In genomic region chr7:125622741-125623685, GRCm38 (mm10) we compare ENCODE assay signal across 27 mouse cellular contexts. TPM values are rescaled to one million over a fixed set of nuclear protein-coding genes. Genes with fewer than 3 reads are reported as not detected.
DNase-seq lines count a peak whose midpoint lies in the region; ATAC-seq and TF ChIP-seq lines count a peak whose summit lies in the region.
"Had no signal": no experiment of that assay in that cellular context is flagged by ENCODE, and none has a peak within 500 bp of the region (broad histone marks: within the 10 kb centered on the region; RNA-seq: fewer than 3 reads in every experiment).

No protein-coding gene starts in this region.

- H3K27me3 ChIP-seq in lung, embryonic 15.5 days, result no peaks in the 10 kb centered on the region
- H3K27me3 ChIP-seq in lung, embryonic 16.5 days (ENCODE audit: control insufficient read depth, insufficient read depth, low read depth, low read length), result no peaks in the 10 kb centered on the region
- H3K27me3 ChIP-seq: embryonic facial prominence, embryonic 12.5 days; forebrain, embryonic 13.5 days; heart, embryonic 13.5 days; hindbrain, embryonic 12.5 days; limb, embryonic 13.5 days; liver, embryonic 15.5 days; neural tube, embryonic 13.5 days had no signal

- no peaks in the 10 kb centered on the region for H3K36me3 ChIP-seq in lung, embryonic 15.5 days
- no peaks in the 10 kb centered on the region for H3K36me3 ChIP-seq in lung, embryonic 16.5 days (ENCODE audit: control insufficient read depth, insufficient read depth, low read length)
- peaks cover 36% of the 10 kb centered on the region for H3K36me3 ChIP-seq in macrophage (ENCODE audit: inconsistent target)
- H3K36me3 ChIP-seq: embryonic facial prominence, embryonic 12.5 days; heart, embryonic 13.5 days; hindbrain, embryonic 12.5 days; limb, embryonic 13.5 days; liver, embryonic 15.5 days; neural tube, embryonic 13.5 days had no signal

- H3K4me3 ChIP-seq in lung, embryonic 15.5 days, result no peak overlapping the region
- H3K4me3 ChIP-seq in lung, adult 2 months (replicated peaks; ENCODE audit: extremely low read depth, low read depth, low read length), result no peak overlapping the region
- H3K4me3 ChIP-seq in lung, embryonic 16.5 days (ENCODE audit: low read length), result no peak overlapping the region
- no peak overlapping the region for H3K4me3 ChIP-seq in macrophage (ENCODE audit: inconsistent target)
- H3K4me3 ChIP-seq: embryonic facial prominence, embryonic 12.5 days; erythroblast, embryonic 14.5 days; forebrain, embryonic 13.5 days; gastrocnemius, adult 2 months; heart, adult 2 months; heart, embryonic 13.5 days; hindbrain, embryonic 12.5 days; limb, embryonic 13.5 days; liver, embryonic 15.5 days; myocyte; neural tube, embryonic 13.5 days had no signal

- H3K4me1 ChIP-seq in lung, embryonic 15.5 days, result peaks cover 11% of the 10 kb centered on the region
- no peaks in the 10 kb centered on the region; the same call in 1 of the 2 replicates for H3K4me1 ChIP-seq in lung, adult 2 months (ENCODE audit: control insufficient read depth, insufficient read depth, low read length)
- peaks cover 6% of the 10 kb centered on the region for H3K4me1 ChIP-seq in lung, embryonic 16.5 days (replicated peaks; ENCODE audit: control insufficient read depth, insufficient read depth, low read length)
- H3K4me1 ChIP-seq: embryonic facial prominence, embryonic 12.5 days; forebrain, embryonic 13.5 days; hindbrain, embryonic 12.5 days; limb, embryonic 13.5 days; liver, embryonic 15.5 days; neural tube, embryonic 13.5 days had no signal

- TF ChIP-seq POLR2A in lung, adult 2 months (IDR thresholded peaks at IDR 0.05; ENCODE audit: borderline replicate concordance, extremely low read depth, low read depth, low read length), result no peak

- intact Hi-C loops in gastrocnemius, postnatal 36 days (cut with DNase I), result no loop called here

- H3K79me2 ChIP-seq in macrophage (ENCODE audit: inconsistent target), result peaks cover 57% of the 10 kb centered on the region; the same call in 1 of the 2 replicates

- WGBS in lung, embryonic 15.5 days, result 55% methylated on average over 7 of the region's 7 CpGs
- 51% methylated on average over 7 of the region's 7 CpGs for WGBS in lung, adult 2 months
- WGBS in lung, embryonic 16.5 days, result 50% methylated on average over 7 of the region's 7 CpGs
- 43% methylated on average over 7 of the region's 7 CpGs for WGBS in macrophage (ENCODE audit: missing documents)

- H3K9me3 ChIP-seq in lung, embryonic 15.5 days, result no peaks in the 10 kb centered on the region
- H3K9me3 ChIP-seq in lung, embryonic 16.5 days (ENCODE audit: control insufficient read depth, low read length), result no peaks in the 10 kb centered on the region
- H3K9me3 ChIP-seq: embryonic facial prominence, embryonic 12.5 days; forebrain, embryonic 13.5 days; heart, embryonic 13.5 days; hindbrain, embryonic 12.5 days; limb, embryonic 13.5 days; liver, embryonic 15.5 days; neural tube, embryonic 13.5 days had no signal

- DNase-seq in lung, adult 2 months, result no peak
- DNase-seq in adipocyte (ENCODE audit: low spot score), result peak; percentile 15
- no peak for DNase-seq in gastrocnemius, postnatal 36 days
- no peak for DNase-seq in right cerebral cortex, postnatal 25 days
- DNase-seq: adrenal gland, postnatal 36 days; cerebellum, adult 18-20 months; cerebellum, postnatal 14 days; gastrocnemius, adult 2 months; heart, adult 2 months; kidney, postnatal 4 days; layer of hippocampus, adult 9-11 months; retina, postnatal 1 day; thymus, postnatal 4 days had no signal

- no peak for TF ChIP-seq CTCF in lung, adult 2 months (IDR thresholded peaks at IDR 0.05; ENCODE audit: insufficient read depth, low read length)

- no peak; the same call in 1 of the 2 replicates for ATAC-seq in lung, embryonic 15.5 days (ENCODE audit: borderline replicate concordance, extremely low read depth, low FRiP score, low TSS enrichment)
- peak; percentile 53 for ATAC-seq in lung, embryonic 16.5 days (ENCODE audit: low read depth)
- ATAC-seq: forebrain, embryonic 13.5 days; intestine, postnatal 0 days; midbrain, embryonic 16.5 days had no signal

- peak overlapping the region; percentile 8; the same call in 1 of the 2 replicates for H3K27ac ChIP-seq in lung, embryonic 15.5 days
- H3K27ac ChIP-seq in lung, embryonic 16.5 days (ENCODE audit: low read length), result 0 out of 2 replicates have a peak overlapping the region, but pooled peaks have one; percentile 2
- peak overlapping the region; percentile 74 for H3K27ac ChIP-seq in macrophage
- H3K27ac ChIP-seq: embryonic facial prominence, embryonic 12.5 days; forebrain, embryonic 13.5 days; gastrocnemius, adult 2 months; heart, adult 2 months; heart, embryonic 13.5 days; hindbrain, embryonic 12.5 days; limb, embryonic 13.5 days; liver, embryonic 15.5 days; neural tube, embryonic 13.5 days had no signal

- no peak overlapping the region for H3K9ac ChIP-seq in lung, embryonic 15.5 days
- no peak overlapping the region for H3K9ac ChIP-seq in lung, embryonic 16.5 days (ENCODE audit: low read length)
- H3K9ac ChIP-seq: embryonic facial prominence, embryonic 12.5 days; forebrain, embryonic 13.5 days; heart, embryonic 13.5 days; hindbrain, embryonic 12.5 days; limb, embryonic 13.5 days; liver, embryonic 15.5 days; neural tube, embryonic 13.5 days had no signal

- H3K4me2 ChIP-seq in lung, embryonic 15.5 days, result no peak overlapping the region
- no peak overlapping the region for H3K4me2 ChIP-seq in lung, embryonic 16.5 days (ENCODE audit: low read depth, low read length)
- H3K4me2 ChIP-seq: embryonic facial prominence, embryonic 12.5 days; forebrain, embryonic 13.5 days; heart, embryonic 13.5 days; hindbrain, embryonic 12.5 days; limb, embryonic 13.5 days; liver, embryonic 15.5 days; neural tube, embryonic 13.5 days had no signal

RNA-seq across cellular contexts. Expression of gene Il21r, which starts 19.8 kb away (rescaled TPM):
- 0.30 and 0.74 TPM in 2 replicates for polyA plus RNA-seq in lung, embryonic 15.5 days (2015; fragmentation: Nextera tagmentation; extraction: Ambion mirVana)
- polyA plus RNA-seq in lung, adult 2 months (2012; rRNA removed), result 7.6 and 8.8 TPM in 2 replicates
- polyA plus RNA-seq in lung, embryonic 16.5 days (2015; fragmentation: Nextera tagmentation; extraction: Ambion mirVana), result 0.40 and 0.83 TPM in 2 replicates
- total RNA-seq in macrophage (2018; cell fraction: chromatin; rRNA removed), result 100 to 1,000 TPM in 1 of 26 experiments, 10 to 100 TPM in 18, 1 to 10 TPM in 7; 2.1 to 103 (median 34.8) TPM
- 10 to 100 TPM; 11.9 to 91.3 (median 35.2) TPM for total RNA-seq in macrophage (2018; cell fraction: cytosol; rRNA removed)
- total RNA-seq in macrophage (2018; cell fraction: nucleus; rRNA removed), result 100 to 1,000 TPM in 7 of 26 experiments, 10 to 100 TPM in 19; 11.6 to 141 (median 56.9) TPM
- polyA plus RNA-seq in macrophage (2018), result 34.1 to 93.4 TPM (median 46.8 TPM) in 3 replicates
- total RNA-seq in gastrocnemius, postnatal 36 days (2021), result under 1 TPM in 1 of 2 experiments, not detected in 1; 0.59 TPM
- total RNA-seq: gastrocnemius, adult 2 months had no signal

Comparison
In these comparisons a context has a peak if more than half of its experiments do, and no peak if none do; other contexts are left out.
1. H3K27ac ChIP-seq: peak in every context shown above with its lines; median percentile 74 in macrophage; 8 in lung, embryonic 15.5 days; 2 in lung, embryonic 16.5 days.